Mouse (Mus musculus): ENCODE measurements at regions not wholly inside any gene's neighbourhood (a gene's known extent, or its start where the extent isn't known, plus 50 kb on each side); places are given as distances from the start of the nearest gene placed in this dataset.

GRCm38 (mm10) chr4:135058895-135059294 is 61.6 kb upstream of the Runx3 start:
- TF ChIP-seq POLR2A (IDR thresholded peaks at IDR 0.05; ENCODE audit: low read depth, low read length) (no peak), CTCF (IDR thresholded peaks at IDR 0.05; ENCODE audit: extremely low read depth, insufficient read length, insufficient replicate concordance, low read depth, low read length) (no peak)

Measured in small intestine, adult 2 months (tissue).